ENCODE assay signal across 46 mouse cellular contexts in genomic region chr14:36137696-36138095, GRCm38 (mm10). TPM values are rescaled to one million over a fixed set of nuclear protein-coding genes. Genes with fewer than 3 reads are reported as not detected.
"Had no signal": no experiment of that assay in that cellular context is flagged by ENCODE, and none has a peak within 500 bp of the region (broad histone marks: within the 10 kb centered on the region; RNA-seq: fewer than 3 reads in every experiment).

No protein-coding gene starts in this region.

- H3K4me1 ChIP-seq: limb, embryonic 10.5 days; limb, embryonic 12.5 days; limb, embryonic 13.5 days; limb, embryonic 15.5 days; liver, embryonic 12.5 days; liver, embryonic 13.5 days; liver, embryonic 15.5 days; lung, embryonic 15.5 days; megakaryocyte, embryonic 14.5 days; midbrain, embryonic 10.5 days; midbrain, embryonic 15.5 days; neural tube, embryonic 12.5 days had no signal

- H3K27me3 ChIP-seq: limb, embryonic 12.5 days; limb, embryonic 13.5 days; limb, embryonic 15.5 days; liver, embryonic 12.5 days; liver, embryonic 13.5 days; liver, embryonic 15.5 days; lung, embryonic 15.5 days; megakaryocyte, embryonic 14.5 days; midbrain, embryonic 12.5 days; midbrain, embryonic 13.5 days; midbrain, embryonic 15.5 days; neural tube, embryonic 12.5 days had no signal

- ATAC-seq: liver, embryonic 12.5 days; liver, postnatal 0 days; lung, postnatal 0 days; midbrain, embryonic 13.5 days; midbrain, embryonic 15.5 days; midbrain, embryonic 16.5 days had no signal

- H3K4me3 ChIP-seq: limb, embryonic 10.5 days; limb, embryonic 12.5 days; limb, embryonic 13.5 days; limb, embryonic 15.5 days; liver, embryonic 12.5 days; liver, embryonic 13.5 days; liver, embryonic 15.5 days; lung, embryonic 15.5 days; megakaryocyte, embryonic 14.5 days; midbrain, embryonic 10.5 days; midbrain, embryonic 12.5 days; midbrain, embryonic 13.5 days; midbrain, embryonic 15.5 days; neural tube, embryonic 12.5 days had no signal

- DNase-seq: left cerebral cortex, postnatal 4 days; liver; liver, embryonic 13.5 days; liver, postnatal 0 days; lung, adult 18-20 months; lung, adult 2 months; lung, embryonic 14.5 days; lung, postnatal 10 days; lung, postnatal 14 days; lung, postnatal 36 days; lung, postnatal 4 days; midbrain, embryonic 14.5 days had no signal

- H3K36me3 ChIP-seq: limb, embryonic 10.5 days; limb, embryonic 12.5 days; limb, embryonic 13.5 days; limb, embryonic 15.5 days; liver, embryonic 12.5 days; liver, embryonic 13.5 days; liver, embryonic 15.5 days; lung, embryonic 15.5 days; midbrain, embryonic 10.5 days; midbrain, embryonic 12.5 days; midbrain, embryonic 13.5 days; midbrain, embryonic 15.5 days; neural tube, embryonic 12.5 days had no signal

- H3K4me2 ChIP-seq: limb, embryonic 12.5 days; limb, embryonic 13.5 days; limb, embryonic 15.5 days; liver, embryonic 11.5 days; liver, embryonic 12.5 days; liver, embryonic 13.5 days; liver, embryonic 15.5 days; lung, embryonic 14.5 days; lung, embryonic 15.5 days; midbrain, embryonic 12.5 days; midbrain, embryonic 13.5 days; midbrain, embryonic 15.5 days; neural tube, embryonic 12.5 days had no signal

- H3K9ac ChIP-seq: limb, embryonic 12.5 days; limb, embryonic 13.5 days; limb, embryonic 15.5 days; liver, embryonic 12.5 days; liver, embryonic 13.5 days; liver, embryonic 14.5 days; liver, embryonic 15.5 days; liver, postnatal 0 days; lung, embryonic 14.5 days; lung, embryonic 15.5 days; midbrain, embryonic 12.5 days; midbrain, embryonic 13.5 days; midbrain, embryonic 15.5 days; neural tube, embryonic 12.5 days had no signal

- H3K27ac ChIP-seq: limb, embryonic 10.5 days; limb, embryonic 12.5 days; limb, embryonic 13.5 days; limb, embryonic 15.5 days; liver, embryonic 12.5 days; liver, embryonic 13.5 days; liver, embryonic 14.5 days; liver, embryonic 15.5 days; lung, embryonic 15.5 days; macrophage; midbrain, embryonic 10.5 days; midbrain, embryonic 12.5 days; midbrain, embryonic 13.5 days; midbrain, embryonic 15.5 days; neural tube, embryonic 12.5 days had no signal

- H3K9me3 ChIP-seq: limb, embryonic 10.5 days; limb, embryonic 12.5 days; limb, embryonic 13.5 days; limb, embryonic 15.5 days; liver, embryonic 12.5 days; liver, embryonic 13.5 days; liver, embryonic 15.5 days; lung, embryonic 15.5 days; megakaryocyte, embryonic 14.5 days; midbrain, embryonic 10.5 days; midbrain, embryonic 12.5 days; midbrain, embryonic 13.5 days; midbrain, embryonic 15.5 days; neural tube, embryonic 12.5 days had no signal

RNA-seq across cellular contexts. Expression of gene 4930474N05Rik, which starts 43.0 kb away (rescaled TPM):
- total RNA-seq: left cerebral cortex, adult 8-10 months; left cerebral cortex, postnatal 10 days; left cerebral cortex, postnatal 14 days; left cerebral cortex, postnatal 25 days; left cerebral cortex, postnatal 36 days; left cerebral cortex, postnatal 4 days; liver, adult 2 months; megakaryocyte progenitor cell, adult 5-6 weeks; megakaryocyte, adult 5-6 weeks; megakaryocyte-erythroid progenitor cell, adult 5-6 weeks; midbrain, postnatal 0 days; monocyte, adult 5-6 weeks had no signal
- polyA plus RNA-seq: limb, embryonic 10.5 days; limb, embryonic 11.5 days; limb, embryonic 12.5 days; limb, embryonic 13.5 days; limb, embryonic 14.5 days; limb, embryonic 15.5 days; liver, adult 2 months; liver, embryonic 11.5 days; liver, embryonic 12.5 days; liver, embryonic 13.5 days; liver, embryonic 14.5 days; liver, embryonic 15.5 days; liver, embryonic 16.5 days; liver, postnatal 0 days; lung, adult 2 months; lung, embryonic 14.5 days; lung, embryonic 15.5 days; lung, embryonic 16.5 days; lung, postnatal 0 days; macrophage; midbrain, embryonic 10.5 days; midbrain, embryonic 12.5 days; midbrain, embryonic 13.5 days; midbrain, embryonic 14.5 days; midbrain, embryonic 15.5 days; midbrain, embryonic 16.5 days; midbrain, postnatal 0 days; neural tube, embryonic 11.5 days; neural tube, embryonic 12.5 days had no signal
